In genomic region chr13:91915192-91915581, GRCm38 (mm10) we compare ENCODE assay signal across 15 mouse cellular contexts. TPM values are rescaled to one million over a fixed set of nuclear protein-coding genes. Genes with fewer than 3 reads are reported as not detected.
A peak's percentile ranks its signal among the peaks of the same experiment; 100 is the strongest.
DNase-seq lines count a peak whose midpoint lies in the region; ATAC-seq and TF ChIP-seq lines count a peak whose summit lies in the region.
"Had no signal": no experiment of that assay in that cellular context is flagged by ENCODE, and none has a peak within 500 bp of the region (broad histone marks: within the 10 kb centered on the region; RNA-seq: fewer than 3 reads in every experiment).

No protein-coding gene starts in this region.

- H3K27ac ChIP-seq in forebrain, embryonic 10.5 days: peak overlapping the region; percentile 30; the same call in 1 of the 2 replicates
- H3K27ac ChIP-seq in forebrain, embryonic 11.5 days (ENCODE audit: low read depth, low read length): no peak overlapping the region
- H3K27ac ChIP-seq in thymus, adult 2 months (ENCODE audit: control insufficient read depth, insufficient read depth, low read length): no peak overlapping the region
- H3K27ac ChIP-seq in hindbrain, embryonic 16.5 days (ENCODE audit: low read depth, low read length): no peak overlapping the region
- no peak overlapping the region for H3K27ac ChIP-seq in liver, embryonic 11.5 days (ENCODE audit: low read depth, low read length)
- H3K27ac ChIP-seq: stomach, embryonic 15.5 days had no signal

- H3K9me3 ChIP-seq in forebrain, embryonic 10.5 days: no peaks in the 10 kb centered on the region
- no peaks in the 10 kb centered on the region for H3K9me3 ChIP-seq in forebrain, embryonic 11.5 days (ENCODE audit: control insufficient read depth, low read length)
- H3K9me3 ChIP-seq in hindbrain, embryonic 16.5 days (ENCODE audit: control insufficient read depth, low read length): no peaks in the 10 kb centered on the region
- no peaks in the 10 kb centered on the region for H3K9me3 ChIP-seq in liver, embryonic 11.5 days (ENCODE audit: control insufficient read depth, low read length)
- H3K9me3 ChIP-seq: G1E; stomach, embryonic 15.5 days had no signal

- H3K27me3 ChIP-seq in forebrain, embryonic 10.5 days (ENCODE audit: poor library complexity, severe bottlenecking): no peaks in the 10 kb centered on the region
- H3K27me3 ChIP-seq in forebrain, embryonic 11.5 days (ENCODE audit: control insufficient read depth, insufficient read depth, low read length): no peaks in the 10 kb centered on the region
- H3K27me3 ChIP-seq in thymus, adult 2 months (ENCODE audit: control insufficient read depth, insufficient read depth, low read length): no peaks in the 10 kb centered on the region
- H3K27me3 ChIP-seq in hindbrain, embryonic 16.5 days (replicated peaks; ENCODE audit: control insufficient read depth, insufficient read depth, low read length): no peaks in the 10 kb centered on the region
- no peaks in the 10 kb centered on the region for H3K27me3 ChIP-seq in liver, embryonic 11.5 days (replicated peaks; ENCODE audit: control insufficient read depth, insufficient read depth, low read length)
- H3K27me3 ChIP-seq: stomach, embryonic 15.5 days had no signal

- no peak for TF ChIP-seq POLR2A in thymus, adult 2 months (IDR thresholded peaks at IDR 0.05; ENCODE audit: control insufficient read depth, extremely low read depth, insufficient read depth, low read length, poor library complexity)

- no peaks in the 10 kb centered on the region for H3K36me3 ChIP-seq in forebrain, embryonic 10.5 days (replicated peaks)
- no peaks in the 10 kb centered on the region for H3K36me3 ChIP-seq in forebrain, embryonic 11.5 days (ENCODE audit: control insufficient read depth, insufficient read depth, low read length)
- no peaks in the 10 kb centered on the region for H3K36me3 ChIP-seq in thymus, adult 2 months (ENCODE audit: control insufficient read depth, insufficient read depth, low read length)
- no peaks in the 10 kb centered on the region for H3K36me3 ChIP-seq in hindbrain, embryonic 16.5 days (ENCODE audit: control insufficient read depth, insufficient read depth, low read length)
- no peaks in the 10 kb centered on the region for H3K36me3 ChIP-seq in liver, embryonic 11.5 days (ENCODE audit: control insufficient read depth, insufficient read depth, low read length)
- H3K36me3 ChIP-seq: G1E; stomach, embryonic 15.5 days had no signal

- H3K4me2 ChIP-seq in forebrain, embryonic 11.5 days (ENCODE audit: low read depth, low read length, severe bottlenecking): no peak overlapping the region
- H3K4me2 ChIP-seq in hindbrain, embryonic 16.5 days (ENCODE audit: low read length): peak overlapping the region; percentile 30
- H3K4me2 ChIP-seq in liver, embryonic 11.5 days: no peak overlapping the region
- H3K4me2 ChIP-seq: stomach, embryonic 15.5 days had no signal

- no peak for DNase-seq in forebrain, embryonic 10.5 days (ENCODE audit: extremely low spot score, low spot score)
- no peak for DNase-seq in forebrain, embryonic 11.5 days (ENCODE audit: low spot score)
- DNase-seq in thymus, postnatal 14 days: peak; percentile 4
- DNase-seq in thymus, adult 2 months: no peak
- DNase-seq in liver, embryonic 11.5 days (ENCODE audit: low spot score): no peak
- no peak for DNase-seq in urinary bladder, postnatal 14 days (ENCODE audit: low spot score)
- no peak for DNase-seq in adrenal gland, adult 2 months
- DNase-seq: kidney, adult 8-10 months; liver, postnatal 0 days had no signal

- WGBS in forebrain, embryonic 10.5 days: 43% methylated on average over 4 of the region's 4 CpGs
- WGBS in forebrain, embryonic 11.5 days: 32% methylated on average over 4 of the region's 4 CpGs
- 13% methylated on average over 4 of the region's 4 CpGs for WGBS in thymus, adult 2 months
- 32% methylated on average over 4 of the region's 4 CpGs for WGBS in hindbrain, embryonic 16.5 days
- WGBS in liver, embryonic 11.5 days: 36% methylated on average over 4 of the region's 4 CpGs

- no peak overlapping the region for H3K4me3 ChIP-seq in forebrain, embryonic 10.5 days
- H3K4me3 ChIP-seq in forebrain, embryonic 11.5 days (ENCODE audit: low read depth, low read length): no peak overlapping the region
- no peak overlapping the region for H3K4me3 ChIP-seq in thymus, adult 2 months (ENCODE audit: control insufficient read depth, insufficient read depth, low read length)
- no peak overlapping the region for H3K4me3 ChIP-seq in hindbrain, embryonic 16.5 days (ENCODE audit: low read length)
- no peak overlapping the region for H3K4me3 ChIP-seq in liver, embryonic 11.5 days (ENCODE audit: low read depth, low read length)
- H3K4me3 ChIP-seq: stomach, embryonic 15.5 days had no signal

- H3K9ac ChIP-seq in forebrain, embryonic 11.5 days (ENCODE audit: low read length): no peak overlapping the region
- H3K9ac ChIP-seq in hindbrain, embryonic 16.5 days (ENCODE audit: low read depth, low read length): no peak overlapping the region
- H3K9ac ChIP-seq in liver, embryonic 11.5 days (ENCODE audit: low read depth, low read length): no peak overlapping the region
- H3K9ac ChIP-seq: liver, postnatal 0 days; stomach, embryonic 15.5 days had no signal

- ATAC-seq in forebrain, embryonic 11.5 days (replicated peaks; ENCODE audit: low FRiP score): no peak
- peak; percentile 44 for ATAC-seq in hindbrain, embryonic 16.5 days
- ATAC-seq in liver, embryonic 11.5 days (replicated peaks; ENCODE audit: low FRiP score): no peak
- ATAC-seq: activated CD4-positive, CD25-positive, alpha-beta regulatory T cell, adult 4 months; liver, postnatal 0 days had no signal

- no peak for TF ChIP-seq CTCF in thymus, adult 2 months (IDR thresholded peaks at IDR 0.05; ENCODE audit: borderline replicate concordance, control insufficient read depth, extremely low read depth, insufficient read depth, low read length, poor library complexity)

- peaks cover 17% of the 10 kb centered on the region for H3K4me1 ChIP-seq in forebrain, embryonic 10.5 days
- H3K4me1 ChIP-seq in forebrain, embryonic 11.5 days (replicated peaks; ENCODE audit: control insufficient read depth, insufficient read depth, low read length): peaks cover 5% of the 10 kb centered on the region; the same call in 1 of the 2 replicates
- H3K4me1 ChIP-seq in thymus, adult 2 months (replicated peaks; ENCODE audit: control insufficient read depth, insufficient read depth, low read length): peaks cover 4% of the 10 kb centered on the region; the same call in 1 of the 2 replicates
- peaks cover 4% of the 10 kb centered on the region; the same call in 1 of the 2 replicates for H3K4me1 ChIP-seq in hindbrain, embryonic 16.5 days (ENCODE audit: control insufficient read depth, insufficient read depth, low read depth, low read length)
- no peaks in the 10 kb centered on the region for H3K4me1 ChIP-seq in liver, embryonic 11.5 days (replicated peaks; ENCODE audit: control insufficient read depth, insufficient read depth, low read length)
- H3K4me1 ChIP-seq: stomach, embryonic 15.5 days had no signal

RNA-seq across cellular contexts. Expression of gene Ckmt2, which starts 38.5 kb away (rescaled TPM):
- not detected in 2 replicates for polyA plus RNA-seq in forebrain, embryonic 10.5 days (2016; fragmentation: Nextera tagmentation; extraction: Ambion mirVana)
- not detected in 2 replicates for polyA plus RNA-seq in forebrain, embryonic 11.5 days (2014; fragmentation: Nextera tagmentation; extraction: Ambion mirVana)
- polyA plus RNA-seq in thymus, adult 2 months (2012; rRNA removed): 4.4 and 80.0 TPM in 2 replicates
- 0.14 and 0.79 TPM in 2 replicates for polyA plus RNA-seq in hindbrain, embryonic 16.5 days (2015; fragmentation: Nextera tagmentation; extraction: Ambion mirVana)
- polyA plus RNA-seq in liver, embryonic 11.5 days (2014; fragmentation: Nextera tagmentation; extraction: Ambion mirVana): not detected in 2 replicates
- not detected for total RNA-seq in adrenal gland, adult 2 months (2021)
- polyA plus RNA-seq in adrenal gland, adult 2 months (2012; rRNA removed): not detected in 2 replicates
- total RNA-seq: G1E; left cerebral cortex, postnatal 14 days; neutrophil, adult 5-6 weeks had no signal
- polyA plus RNA-seq: activated CD4-positive, CD25-positive, alpha-beta regulatory T cell, adult 4 months; G1E had no signal
